Mouse (Mus musculus): ENCODE measurements around the gene Epop.

Epop gene

GRCm38 (mm10) chr11:97629576-97629975 lies at the start of gene Epop:
Gene Epop, minus strand, starts transcription at chr11:97629702.
- CTCF ChIA-PET = no interaction called here

GRCm38 (mm10) chr11:97678301-97678700 lies 48.8 kb upstream of the Epop start:
- CTCF ChIA-PET = no interaction called here

GRCm38 (mm10) chr11:97677842-97678241 lies 48.3 kb upstream of the Epop start:
- CTCF ChIA-PET = interaction anchor here (0.6 kb wide), 1 partner anchor 32 kb away, joined by 3 read pairs; no protein-coding TSS in a partner anchor

- CTCF ChIA-PET = interaction anchor here (0.6 kb wide), 1 partner anchor 32 kb away, joined by 3 read pairs; no protein-coding TSS in a partner anchor
Measured at GRCm38 (mm10) chr11:97677381-97677780, 47.9 kb upstream of the Epop start.

GRCm38 (mm10) chr11:97676050-97676754 lies 46.7 kb upstream of the Epop start:
- CTCF ChIA-PET = interaction anchor here (0.5 to 0.7 kb wide), 3 partner anchors 13 to 636 kb away, joined by 4 to 5 read pairs (median 4); partner anchors contain the start of gene Mllt6

- CTCF ChIA-PET = no interaction called here
Measured at GRCm38 (mm10) chr11:97673148-97673547, 43.6 kb upstream of the Epop start.

GRCm38 (mm10) chr11:97671177-97671527 lies 41.6 kb upstream of the Epop start:
- CTCF ChIA-PET = interaction anchor here (0.5 kb wide), 1 partner anchor 95 kb away, joined by 8 read pairs; the partner anchor contains the start of gene Srcin1

- CTCF ChIA-PET = interaction anchor here (0.7 kb wide), 1 partner anchor 27 kb away, joined by 3 read pairs; no protein-coding TSS in a partner anchor
Measured at GRCm38 (mm10) chr11:97670234-97671176, 41.0 kb upstream of the Epop start.

GRCm38 (mm10) chr11:97669829-97670228 lies 40.3 kb upstream of the Epop start:
- CTCF ChIA-PET = interaction anchor here (0.7 kb wide), 2 partner anchors 26 to 1222 kb away, joined by 3 to 13 read pairs; no protein-coding TSS in a partner anchor

GRCm38 (mm10) chr11:97669268-97669667 lies 39.8 kb upstream of the Epop start:
- CTCF ChIA-PET = interaction anchor here (0.7 kb wide), 1 partner anchor 1223 kb away, joined by 13 read pairs; no protein-coding TSS in a partner anchor

GRCm38 (mm10) chr11:97668160-97668559 lies 38.7 kb upstream of the Epop start:
- CTCF ChIA-PET = interaction anchor here (0.5 to 0.8 kb wide), 2 partner anchors 13 to 27 kb away, joined by 3 read pairs; no protein-coding TSS in a partner anchor

- CTCF ChIA-PET = no interaction called here
Measured at GRCm38 (mm10) chr11:97666794-97667193, 37.3 kb upstream of the Epop start.

- CTCF ChIA-PET = no interaction called here
Measured at GRCm38 (mm10) chr11:97666221-97666620, 36.7 kb upstream of the Epop start.

GRCm38 (mm10) chr11:97665431-97665830 lies 35.9 kb upstream of the Epop start:
- CTCF ChIA-PET = no interaction called here

GRCm38 (mm10) chr11:97664771-97665240 lies 35.3 kb upstream of the Epop start:
- CTCF ChIA-PET = interaction anchor here (0.6 to 0.7 kb wide), 2 partner anchors 19 to 868 kb away, joined by 3 to 6 read pairs; no protein-coding TSS in a partner anchor

- CTCF ChIA-PET = interaction anchor here (0.6 to 0.7 kb wide), 2 partner anchors 18 to 58 kb away, joined by 4 to 6 read pairs; no protein-coding TSS in a partner anchor
Measured at GRCm38 (mm10) chr11:97664339-97664665, 34.8 kb upstream of the Epop start.

GRCm38 (mm10) chr11:97663528-97664338 lies 34.2 kb upstream of the Epop start:
- CTCF ChIA-PET = interaction anchor here (0.6 to 0.7 kb wide), 3 partner anchors 13 to 119 kb away, joined by 4 to 5 read pairs (median 4); no protein-coding TSS in a partner anchor

GRCm38 (mm10) chr11:97662893-97663527 lies 33.5 kb upstream of the Epop start, which contains the start of gene Mllt6:
Gene Mllt6, plus strand, starts transcription at chr11:97663414.
- CTCF ChIA-PET = interaction anchor here (0.7 kb wide), 1 partner anchor 14 kb away, joined by 4 read pairs; no protein-coding TSS in a partner anchor

GRCm38 (mm10) chr11:97662207-97662892 lies 32.8 kb upstream of the Epop start:
- CTCF ChIA-PET = interaction anchor here (0.5 kb wide), 1 partner anchor 349 kb away, joined by 11 read pairs; no protein-coding TSS in a partner anchor
